Mouse (Mus musculus) T-helper 1 cell (primary cell): Measurements from ENCODE around the gene Cdc26.

Experiments
- in situ Hi-C: fragments of 300-600 bp; cut with MboI, MseI; formaldehyde crosslinking; loops from one replicate; pipeline ENCODE4 v1.15.1; 2025; ENCODE audit warnings: high pct_unique_total_duplicates

Gene Cdc26

DNA sequence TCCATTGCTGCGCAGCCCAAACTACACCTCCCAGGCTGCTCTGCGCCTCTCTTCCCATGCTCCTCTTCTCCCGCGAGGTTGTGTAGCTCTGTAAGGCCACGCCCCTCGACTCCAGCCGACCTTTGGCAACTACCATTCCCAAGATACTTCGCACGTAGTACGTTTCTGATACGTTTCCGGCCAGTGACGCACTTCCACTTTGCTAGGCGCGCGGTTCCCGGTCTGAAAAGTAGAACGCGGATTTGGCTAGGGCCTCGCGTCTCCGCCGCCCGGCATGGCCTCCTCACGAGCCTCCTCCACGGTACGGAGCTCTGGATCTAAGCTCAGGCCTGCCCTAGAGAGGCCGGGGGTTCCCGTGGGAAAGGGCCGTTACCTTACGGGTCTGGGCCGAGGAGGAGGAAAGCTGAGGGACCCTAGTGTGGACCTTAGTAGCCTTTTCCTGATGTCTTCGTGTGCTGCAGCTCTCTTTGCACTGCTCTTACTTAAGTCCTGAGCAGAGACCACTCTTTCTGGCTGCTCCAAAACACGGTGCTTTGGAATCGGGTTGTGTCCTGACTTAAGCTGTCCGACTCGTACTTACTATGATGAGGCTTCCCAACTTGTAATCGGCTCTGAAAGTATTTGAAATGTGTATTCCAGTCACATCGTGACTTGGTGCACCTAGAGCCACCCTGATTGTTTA, at the start of gene Cdc26, which contains the start of gene Prpf4:
TSS of gene Cdc26 (minus strand) at position 42 of the 682 bp plus-strand sequence.
TSS of gene Prpf4 (plus strand) at position 197 of the 682 bp plus-strand sequence.
- in situ Hi-C loops: loop anchor here (5.0 to 10.0 kb wide), 2 partner anchors 46 to 64 kb away; partner anchors contain the start of genes Fkbp15 and Slc31a1

GRCm38 (mm10) chr4:62454995-62455394, 46.6 kb upstream of the Cdc26 start:
- in situ Hi-C loops: loop anchor here (5.0 kb wide), 1 partner anchor 312 kb away; no protein-coding TSS in a partner anchor

DNA sequence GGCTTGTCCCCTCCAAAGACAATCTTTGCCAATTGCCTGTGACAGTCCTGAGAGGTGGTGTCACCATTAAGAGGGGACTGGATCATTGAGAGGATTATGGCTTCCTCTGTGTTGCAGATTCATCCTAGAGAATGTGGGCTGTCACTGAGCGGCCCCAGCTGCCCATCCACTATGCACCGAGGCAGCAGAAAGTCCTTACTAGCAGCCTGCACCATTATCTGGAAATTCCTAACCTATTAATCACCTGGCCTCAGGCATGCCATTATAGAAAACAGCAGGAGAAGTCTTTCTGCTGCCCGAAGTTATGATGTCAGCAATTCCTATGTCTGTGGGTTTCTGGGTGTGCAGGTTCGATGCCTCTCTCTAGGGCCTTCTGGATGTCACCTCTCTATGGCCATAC, 32.5 kb upstream of the Cdc26 start:
- in situ Hi-C loops: no loop called here

DNA sequence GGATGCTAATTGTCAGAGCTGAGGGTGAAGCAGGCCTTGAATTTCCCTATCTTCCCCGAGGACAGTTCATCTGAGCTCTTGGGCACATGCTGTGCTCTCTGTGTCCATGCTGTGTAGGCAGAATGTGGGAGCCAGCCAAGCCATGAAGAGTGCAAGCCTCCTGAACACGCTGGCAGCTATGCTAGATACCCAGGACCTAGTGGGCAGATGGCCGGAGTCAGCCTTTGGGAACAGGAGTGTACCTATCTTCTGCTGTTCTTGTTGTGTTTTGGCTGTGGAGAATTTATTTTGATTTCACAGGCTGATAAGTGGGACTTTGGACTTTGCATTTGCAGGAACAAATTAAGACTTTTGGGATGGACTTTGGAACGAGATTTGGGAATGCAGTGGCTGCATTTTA, 32.1 kb upstream of the Cdc26 start:
- in situ Hi-C loops: no loop called here

DNA sequence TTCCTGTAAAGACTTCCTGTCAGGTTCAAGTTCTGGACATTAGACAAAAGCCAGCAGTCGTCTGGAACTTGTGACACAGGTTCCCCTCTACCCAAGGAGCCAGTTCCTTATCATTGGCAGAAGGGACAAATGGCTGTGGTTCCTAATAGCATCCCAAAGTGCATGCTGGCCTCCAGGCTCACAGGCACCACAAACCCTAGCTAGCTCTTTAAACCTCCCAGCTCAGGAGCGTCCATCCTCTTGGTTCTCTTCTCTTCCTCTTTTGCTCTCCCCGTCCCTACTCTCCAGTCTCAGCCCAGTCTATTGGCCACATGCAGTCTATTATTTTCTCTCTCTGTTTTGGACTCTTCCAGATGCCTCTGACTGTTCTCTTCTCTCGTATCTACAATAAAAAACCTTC, 31.4 kb upstream of the Cdc26 start:
- in situ Hi-C loops: no loop called here

- in situ Hi-C loops: no loop called here
These were observed 29.4 kb upstream of the Cdc26 start for GRCm38 (mm10) chr4:62437871-62438270.

- in situ Hi-C loops: no loop called here
These were observed 28.9 kb upstream of the Cdc26 start for GRCm38 (mm10) chr4:62437256-62437778.

DNA sequence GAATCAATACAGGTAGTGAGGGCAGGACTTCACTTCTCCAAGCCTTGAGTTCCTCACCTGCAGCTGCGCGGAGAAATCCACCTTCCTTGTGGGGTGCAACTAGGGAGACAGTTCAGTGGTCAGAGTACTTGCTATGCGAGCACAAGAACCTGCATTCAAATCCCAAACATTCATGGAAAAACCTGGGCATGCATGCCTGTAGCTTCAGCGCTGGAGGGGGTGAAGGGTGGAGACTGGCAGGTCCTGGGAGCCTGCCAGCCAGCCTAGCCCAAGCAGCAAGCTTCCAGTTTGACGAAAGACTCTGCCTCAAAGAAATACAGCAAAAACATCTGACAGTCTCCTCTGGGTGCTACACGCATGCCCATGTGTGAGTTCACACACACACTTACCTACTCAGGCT, 26.6 kb upstream of the Cdc26 start, which contains the start of gene Rnf183:
TSS of gene Rnf183 (minus strand) at position 172 of the 400 bp plus-strand sequence.
- in situ Hi-C loops: no loop called here

- in situ Hi-C loops: no loop called here
These were observed 25.8 kb upstream of the Cdc26 start for GRCm38 (mm10) chr4:62433939-62434870.

GRCm38 (mm10) chr4:62431522-62431921, 23.1 kb upstream of the Cdc26 start:
- in situ Hi-C loops: no loop called here

GRCm38 (mm10) chr4:62430678-62431077, 22.2 kb upstream of the Cdc26 start:
- in situ Hi-C loops: no loop called here

- in situ Hi-C loops: no loop called here
These were observed 21.2 kb upstream of the Cdc26 start for GRCm38 (mm10) chr4:62429616-62430015.

DNA sequence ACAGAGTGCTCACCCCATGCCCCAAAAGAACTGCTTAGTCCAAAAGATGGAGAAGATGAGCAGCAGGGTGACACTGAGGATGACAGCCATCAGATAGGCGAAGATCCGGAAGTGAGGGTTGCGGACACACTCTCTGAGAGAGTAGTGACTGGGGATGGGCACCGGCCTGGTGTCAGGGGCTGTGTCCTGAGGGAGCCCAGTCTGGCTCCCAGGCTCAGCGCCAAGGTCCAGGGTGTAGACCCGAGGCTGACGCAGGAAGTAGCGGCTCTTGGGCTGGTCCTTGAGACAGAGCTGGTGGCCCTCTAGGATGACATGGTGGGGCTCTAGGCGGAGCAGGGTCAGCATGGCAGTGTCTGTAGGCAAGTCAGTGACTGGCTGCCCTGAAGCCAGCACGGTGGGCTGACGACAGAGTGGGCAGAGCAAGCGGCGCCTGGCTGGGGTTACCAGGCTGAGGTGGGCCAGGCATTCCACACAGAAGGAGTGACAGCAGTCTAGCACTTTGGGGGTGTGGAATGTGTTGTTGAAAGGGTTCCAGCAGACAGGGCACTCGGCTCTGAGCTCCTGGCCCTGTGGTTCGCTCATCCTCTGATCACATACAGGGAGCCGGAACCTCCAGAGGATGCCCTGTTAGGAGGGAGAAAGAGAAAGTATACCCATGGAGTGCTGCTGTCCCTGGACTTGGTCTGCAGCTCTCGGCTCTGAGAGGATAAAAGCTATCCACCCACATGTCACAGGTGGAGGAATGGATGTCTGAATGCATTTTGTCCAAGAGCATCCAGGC, 19.7 kb upstream of the Cdc26 start:
- in situ Hi-C loops: no loop called here

DNA sequence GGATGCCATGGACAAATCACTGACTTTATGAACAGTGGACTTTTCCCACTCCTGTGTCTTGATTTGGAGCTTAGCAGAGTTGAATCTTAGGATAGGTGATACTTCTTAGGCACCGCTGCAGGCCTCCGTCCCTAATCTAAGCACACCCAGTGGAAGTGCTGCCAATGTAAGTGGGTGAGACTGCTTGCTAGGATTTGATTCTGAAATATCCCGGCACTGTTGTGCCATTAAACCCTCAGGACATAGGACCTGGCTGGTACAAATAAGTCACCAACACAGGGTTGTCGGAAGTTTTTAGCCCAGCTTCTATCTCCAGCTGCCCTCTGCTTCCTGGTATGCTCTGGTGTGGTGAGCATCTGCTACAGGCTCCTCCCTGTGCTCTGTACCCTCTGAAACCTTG, 17.4 kb upstream of the Cdc26 start:
- in situ Hi-C loops: no loop called here

- in situ Hi-C loops: no loop called here
These were observed 10.6 kb upstream of the Cdc26 start for GRCm38 (mm10) chr4:62419091-62419490.

GRCm38 (mm10) chr4:62418448-62418847, 10.0 kb upstream of the Cdc26 start:
- in situ Hi-C loops: no loop called here

GRCm38 (mm10) chr4:62411606-62412005, 3.2 kb upstream of the Cdc26 start:
- in situ Hi-C loops: no loop called here

GRCm38 (mm10) chr4:62410325-62410724, 1.9 kb upstream of the Cdc26 start:
- in situ Hi-C loops: no loop called here

DNA sequence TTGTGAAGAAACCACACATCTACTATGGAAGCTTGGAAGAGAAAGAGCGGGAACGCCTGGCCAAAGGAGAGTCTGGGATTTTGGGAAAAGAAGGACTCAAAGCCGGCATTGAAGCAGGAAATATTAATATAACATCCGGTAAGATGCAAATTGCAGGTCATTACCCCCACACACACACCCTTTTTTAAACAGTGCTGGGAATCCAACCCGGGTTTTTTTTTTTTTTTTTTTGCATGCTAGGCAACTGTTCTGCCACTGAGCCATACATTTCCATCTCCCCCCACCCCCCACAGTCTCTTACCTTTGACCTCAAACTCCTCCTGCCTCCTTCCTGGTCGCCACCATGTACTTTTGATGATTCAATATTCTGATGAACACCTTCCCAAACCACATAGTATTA, 1.2 kb upstream of the Cdc26 start:
- in situ Hi-C loops: loop anchor here (5.0 to 10.0 kb wide), 2 partner anchors 47 to 65 kb away; partner anchors contain the start of genes Fkbp15 and Slc31a1

DNA sequence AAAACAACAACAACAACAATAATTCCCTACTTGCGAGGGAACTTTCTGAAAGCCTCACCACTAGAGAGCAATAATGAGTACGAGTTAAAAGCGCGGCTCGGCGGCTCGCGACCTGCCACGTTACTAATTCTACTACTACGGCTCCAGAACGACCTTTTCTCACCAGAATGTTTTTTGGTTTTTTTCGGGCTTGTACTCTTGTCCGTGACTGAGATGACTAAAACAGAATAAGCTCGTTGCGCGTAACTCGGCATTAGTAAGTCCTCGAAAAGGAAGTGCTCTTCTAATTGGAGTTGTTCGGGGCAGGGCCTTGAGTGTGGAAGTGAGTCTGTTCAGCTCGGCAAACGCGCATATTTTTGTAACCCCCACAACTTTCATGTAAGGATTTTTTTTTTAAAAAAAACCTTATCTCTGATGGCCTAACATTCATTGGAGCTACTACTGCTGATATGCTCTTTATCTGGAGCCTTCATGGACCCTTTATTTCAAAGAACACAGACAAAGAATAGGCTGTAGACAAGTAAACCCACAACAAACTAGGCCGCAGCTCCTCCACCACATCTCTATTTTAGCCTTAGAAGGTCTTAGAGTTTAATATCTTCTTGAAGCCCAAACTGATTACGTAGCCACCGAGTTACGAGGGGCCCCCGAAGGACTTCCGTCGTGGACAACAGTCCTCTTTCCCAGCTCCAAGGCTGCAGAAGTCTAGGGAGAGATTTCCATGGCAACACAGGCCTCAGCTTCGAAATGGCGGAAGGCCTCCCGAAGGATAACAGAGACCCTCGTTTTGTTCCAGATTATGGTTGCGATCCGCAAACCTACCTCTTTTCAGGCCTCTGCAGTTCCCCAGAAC, 486 bp downstream of the Cdc26 start:
- in situ Hi-C loops: loop anchor here (5.0 to 10.0 kb wide), 2 partner anchors 46 to 63 kb away; partner anchors contain the start of genes Fkbp15 and Slc31a1
